Mouse (Mus musculus): ENCODE data around the gene Unc13a.

The Unc13a gene

DNA sequence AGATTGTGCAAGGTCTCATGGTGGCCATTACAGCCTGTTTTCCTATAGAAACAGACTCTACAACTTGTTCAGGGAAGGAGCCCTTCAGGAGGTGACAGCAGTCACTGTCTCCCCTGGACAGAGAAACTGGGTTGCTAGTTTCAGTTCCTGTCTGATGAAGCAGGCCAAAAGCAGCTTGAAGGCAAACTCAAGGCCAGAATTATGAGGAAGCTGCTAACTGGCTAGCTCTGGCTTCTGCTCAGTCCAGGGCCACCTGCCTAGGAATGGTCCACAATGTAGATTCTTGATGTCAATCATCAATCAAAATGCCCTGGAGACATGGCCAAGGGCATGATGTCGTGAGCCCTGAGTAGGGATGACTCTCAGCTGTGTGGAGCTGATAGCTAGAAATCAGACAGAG, 46.5 kb downstream of the Unc13a start:
- no peak for DNase-seq (ENCODE audit: low spot score)

DNA sequence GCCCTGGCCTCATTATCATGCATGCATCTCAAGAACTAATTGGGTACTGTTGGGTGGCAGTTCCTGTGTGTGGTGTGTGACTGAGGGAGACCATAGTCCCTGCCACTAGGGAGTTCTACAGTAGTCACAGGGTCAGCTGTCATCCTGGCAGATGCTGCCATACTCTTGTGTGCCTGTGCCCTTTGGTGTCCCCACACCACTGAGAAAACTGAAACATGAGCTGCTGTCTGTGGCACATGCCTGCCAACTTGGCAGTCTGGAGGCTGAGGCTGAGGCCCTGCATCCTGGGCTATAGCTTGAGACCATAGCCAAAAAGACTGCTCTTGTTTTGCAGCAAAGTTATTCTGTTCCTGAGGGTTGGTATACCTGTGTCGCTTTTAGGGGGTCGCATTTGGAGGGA, 51.8 kb downstream of the Unc13a start:
- no peak for DNase-seq (ENCODE audit: low spot score)

DNA sequence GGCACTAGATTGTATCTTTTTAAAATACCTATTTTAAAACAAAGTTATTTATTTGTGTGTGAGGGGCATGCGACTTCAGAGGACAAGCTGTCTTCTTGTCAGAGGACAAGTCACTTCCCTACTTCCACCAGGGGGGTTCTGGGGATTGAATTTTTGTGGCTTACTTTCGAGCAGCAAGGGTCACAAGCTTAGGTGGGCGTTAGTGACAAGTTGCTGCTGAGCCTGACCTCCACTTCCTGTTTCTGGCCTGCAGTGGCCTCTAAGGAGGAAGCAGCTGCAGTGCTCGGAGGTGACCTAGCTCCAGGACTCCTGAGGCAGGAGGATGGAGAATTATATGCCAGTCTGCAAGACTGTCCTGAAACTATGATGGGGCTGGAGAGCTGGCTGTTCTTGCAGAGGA, 58.1 kb downstream of the Unc13a start:
- DNase-seq (ENCODE audit: low spot score) = no peak

DNA sequence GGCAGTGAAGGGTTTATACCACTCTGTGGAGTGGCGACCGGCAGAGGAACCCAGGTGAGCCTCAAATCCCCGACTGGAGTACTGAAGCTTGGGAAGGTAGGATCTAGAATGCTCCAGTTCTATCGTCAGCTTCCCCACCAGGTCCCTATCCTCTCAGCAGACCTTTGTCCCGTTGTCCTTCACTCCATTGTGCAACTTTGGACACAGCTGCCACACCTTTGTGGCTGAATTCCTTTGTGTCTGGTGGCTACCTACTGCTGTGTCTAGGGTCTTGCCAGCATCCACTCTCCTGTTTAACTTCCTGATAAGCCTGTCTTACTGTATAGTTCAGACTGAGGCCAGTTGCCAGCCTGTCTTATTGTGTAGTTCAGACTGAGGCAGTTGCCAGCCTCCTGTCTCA, 59.4 kb downstream of the Unc13a start:
- DNase-seq (ENCODE audit: low spot score) = no peak

DNA sequence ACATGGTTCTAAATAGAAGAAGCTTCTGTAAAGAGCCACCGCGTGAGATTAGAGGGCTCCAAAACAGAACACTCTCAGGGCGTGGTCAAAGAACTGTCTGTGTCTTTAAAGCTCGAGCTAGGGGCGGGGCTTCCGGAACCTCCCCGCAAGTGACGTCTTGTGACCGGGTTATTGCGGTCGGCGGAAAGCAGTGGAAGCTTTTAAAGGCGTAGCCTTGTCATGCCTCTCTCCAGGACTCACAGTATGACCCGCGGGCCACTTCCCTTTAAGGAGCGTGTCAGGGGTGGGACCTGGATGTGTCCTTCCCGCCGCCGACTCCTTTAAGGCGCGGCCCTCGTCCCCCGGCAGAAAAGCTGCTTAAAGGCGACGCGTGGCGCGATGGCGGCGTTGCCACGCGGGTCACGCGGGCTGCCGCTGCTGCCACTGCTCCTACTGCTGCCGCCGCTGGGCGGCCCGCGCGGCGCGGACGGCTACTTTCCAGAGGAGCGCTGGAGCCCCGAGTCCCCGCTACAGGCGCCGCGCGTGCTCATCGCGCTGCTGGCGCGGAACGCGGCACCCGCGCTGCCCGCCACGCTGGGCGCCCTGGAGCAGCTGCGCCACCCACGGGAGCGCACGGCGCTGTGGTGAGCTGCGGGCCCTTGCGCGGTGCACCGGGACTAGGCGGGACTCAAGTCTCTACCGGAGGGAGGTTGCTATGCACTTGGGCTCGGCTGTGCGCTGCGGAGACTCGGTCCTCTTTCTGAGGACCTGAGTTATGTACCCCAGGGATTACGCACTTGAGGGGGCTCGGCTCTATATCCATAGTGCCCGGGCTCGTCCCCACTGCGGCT, 60.5 kb downstream of the Unc13a start, which contains the start of gene Colgalt1:
Gene Colgalt1 (plus strand): TSS at position 177 of the 830 bp plus-strand sequence.
- DNase-seq (ENCODE audit: low spot score) = peak; percentile 80

DNA sequence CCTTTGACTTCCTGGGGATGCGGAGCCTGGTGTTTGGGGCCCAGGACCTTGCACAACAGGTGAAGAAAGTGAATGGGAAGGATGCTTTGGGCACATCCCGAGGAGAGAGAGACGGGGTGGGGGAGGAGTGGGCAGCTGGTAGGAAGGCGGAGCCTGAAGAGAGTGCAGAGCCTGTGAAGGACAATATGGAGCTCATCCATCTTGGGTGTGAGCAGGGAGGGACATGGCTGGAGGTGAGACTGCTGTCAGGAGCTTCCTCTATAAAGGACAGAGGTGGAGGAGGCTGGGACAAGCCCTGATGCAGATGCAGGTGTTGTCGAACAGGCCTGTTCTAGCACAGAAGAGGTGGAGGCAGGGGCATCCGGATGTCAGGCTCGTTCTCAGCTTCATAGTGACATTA, 67.5 kb downstream of the Unc13a start:
- DNase-seq (ENCODE audit: low spot score) = no peak

DNA sequence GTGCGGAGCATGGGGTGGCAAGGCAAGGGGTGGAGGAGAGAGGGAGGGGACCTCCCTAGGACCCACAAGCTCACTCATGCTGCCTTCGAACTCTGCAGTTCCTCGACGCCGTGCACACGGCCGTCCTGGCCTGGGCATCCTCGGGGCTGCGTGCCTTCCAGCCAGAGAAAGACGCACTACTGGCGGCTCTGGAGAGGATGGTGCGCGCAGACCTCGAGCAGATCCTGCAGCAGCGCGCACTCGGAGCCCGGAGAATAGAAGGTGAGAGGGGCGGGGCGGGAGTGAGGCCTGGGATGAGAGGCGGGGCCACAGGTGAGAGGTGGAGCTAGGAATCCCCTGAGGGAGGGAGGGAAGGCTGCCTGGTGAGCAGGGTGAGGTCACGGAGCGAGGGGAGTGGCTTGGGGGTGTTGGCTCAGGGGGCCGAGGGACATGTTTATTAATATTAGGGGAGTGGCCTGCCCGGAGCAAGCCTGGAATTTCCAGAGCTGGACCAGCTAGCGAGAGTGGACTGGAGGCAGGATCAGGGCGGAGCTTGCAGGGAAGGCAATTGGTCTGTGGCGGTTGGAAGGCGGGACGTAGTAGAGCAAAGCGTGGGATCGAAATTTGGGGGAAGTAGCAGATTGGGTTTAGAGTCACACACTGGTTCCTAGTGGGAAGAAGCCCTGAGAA, 68.8 kb downstream of the Unc13a start:
- peak; percentile 45 for DNase-seq (ENCODE audit: low spot score)

DNA sequence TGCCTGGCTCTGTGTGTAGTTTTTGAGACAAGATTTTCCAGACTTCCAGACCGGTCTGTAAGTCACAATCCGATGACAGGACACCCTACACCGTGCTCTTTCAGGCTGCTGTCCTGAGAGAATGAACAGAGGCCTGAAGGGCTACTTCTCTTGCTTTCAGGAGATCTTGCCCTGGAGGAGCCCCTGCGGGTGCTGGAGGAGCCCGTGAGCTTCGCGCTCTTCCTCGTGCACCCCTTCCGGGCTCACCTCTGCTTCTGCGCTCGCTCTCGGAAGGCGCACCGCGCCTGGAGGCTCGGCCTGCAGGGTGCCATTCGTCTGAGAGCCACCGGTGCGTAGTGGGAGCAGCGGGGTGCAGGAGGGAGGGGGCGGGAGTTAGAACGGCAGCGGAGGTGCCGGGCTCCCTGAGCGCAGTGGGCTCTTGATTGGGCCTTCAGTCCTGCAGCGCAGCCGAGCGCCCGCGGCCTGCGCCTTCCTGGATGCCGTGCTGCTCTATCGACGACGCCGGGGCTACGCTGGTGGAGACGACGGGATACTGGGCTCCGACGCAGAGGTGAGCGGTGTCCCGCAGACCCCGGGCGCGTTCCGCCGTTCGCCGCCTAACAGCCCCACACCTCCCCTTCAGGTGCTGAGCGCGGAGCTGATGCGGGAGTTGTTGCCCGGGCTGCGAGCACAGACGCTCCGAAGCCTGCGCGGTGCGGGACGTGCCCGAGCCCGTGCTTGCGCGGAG, 69.5 kb downstream of the Unc13a start:
- DNase-seq (ENCODE audit: low spot score) = no peak

DNA sequence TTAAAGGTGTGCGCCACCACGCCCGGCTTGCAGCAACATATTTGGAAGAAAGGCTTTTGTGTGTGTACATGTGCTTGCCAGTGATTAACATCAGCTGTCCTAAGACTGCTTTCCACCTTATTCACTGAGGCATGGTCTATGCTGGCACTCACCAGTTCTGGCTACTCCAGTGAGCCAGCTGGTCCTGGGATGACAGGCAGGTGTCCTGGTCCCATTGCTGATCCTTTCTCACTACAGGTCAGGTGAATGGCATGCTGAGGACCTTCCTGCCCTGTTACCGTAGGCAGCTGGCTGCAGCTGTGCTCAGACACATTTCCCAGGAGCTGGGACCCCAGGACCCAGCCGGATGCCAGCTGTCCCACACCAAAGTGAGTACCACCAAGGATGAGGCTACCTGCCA, 72.7 kb downstream of the Unc13a start:
- no peak for DNase-seq (ENCODE audit: low spot score)

DNA sequence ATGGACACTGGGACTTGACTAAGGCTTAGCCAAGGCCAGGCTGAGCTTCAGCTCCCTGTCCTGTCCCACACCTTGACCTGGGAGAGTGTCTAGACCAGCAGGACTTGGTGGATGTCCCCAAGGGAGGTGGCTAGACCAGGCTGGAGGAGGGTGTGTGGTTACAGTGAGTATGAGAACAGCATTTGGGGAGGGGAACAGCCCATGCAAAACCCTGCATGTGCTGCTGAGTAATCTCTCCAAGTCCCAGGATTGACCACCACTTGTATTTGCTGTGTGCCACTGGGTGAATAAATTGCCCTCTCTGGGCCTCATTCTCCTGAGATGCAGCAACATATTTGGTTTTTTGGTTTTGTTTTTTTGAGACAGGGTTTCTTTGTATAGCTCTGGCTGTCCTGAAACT, 73.2 kb downstream of the Unc13a start:
- DNase-seq (ENCODE audit: low spot score) = no peak

DNA sequence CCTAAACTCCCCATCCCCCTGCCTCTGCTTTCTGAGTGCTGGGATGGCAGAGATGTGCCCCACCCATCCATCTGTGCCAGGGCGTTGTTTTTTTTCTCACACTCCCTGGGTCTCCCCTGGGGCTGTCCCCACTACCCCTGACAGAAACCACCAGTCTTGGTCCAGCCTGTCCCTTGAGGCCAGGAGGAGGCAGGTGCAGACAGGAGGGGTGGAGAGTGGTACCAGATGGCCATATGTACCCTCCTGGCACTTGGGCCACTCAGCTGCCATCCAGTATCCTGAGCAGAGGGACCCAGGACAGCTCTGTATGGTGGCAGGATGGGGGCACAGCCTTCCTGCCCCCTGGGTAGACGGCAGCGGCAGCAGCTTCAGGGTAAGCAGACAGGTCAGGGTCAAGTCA, 74.1 kb downstream of the Unc13a start, which contains the start of gene Fam129c:
Gene Fam129c (plus strand): TSS at position 198 of the 400 bp plus-strand sequence.
- DNase-seq (ENCODE audit: low spot score) = no peak

DNA sequence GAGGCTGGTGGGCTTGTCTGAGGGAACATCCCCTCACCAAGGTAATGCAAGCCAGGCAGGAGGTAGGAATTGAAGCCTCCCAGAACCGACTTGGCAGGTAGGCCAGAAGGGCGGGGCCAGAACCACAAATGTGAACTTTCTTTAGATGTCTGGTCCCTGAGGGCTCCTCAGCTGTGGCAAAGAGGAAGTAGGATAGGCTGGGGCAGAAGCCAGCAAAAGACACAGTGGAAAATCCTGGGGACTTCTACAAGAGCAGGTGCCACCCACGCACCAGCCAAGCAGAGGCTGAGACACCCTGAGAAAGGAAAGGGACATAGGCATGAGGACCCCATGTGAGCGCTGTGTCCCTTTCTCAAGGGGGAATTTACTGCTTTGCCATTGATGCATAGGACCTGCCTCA, 74.8 kb downstream of the Unc13a start:
- DNase-seq (ENCODE audit: low spot score) = no peak

DNA sequence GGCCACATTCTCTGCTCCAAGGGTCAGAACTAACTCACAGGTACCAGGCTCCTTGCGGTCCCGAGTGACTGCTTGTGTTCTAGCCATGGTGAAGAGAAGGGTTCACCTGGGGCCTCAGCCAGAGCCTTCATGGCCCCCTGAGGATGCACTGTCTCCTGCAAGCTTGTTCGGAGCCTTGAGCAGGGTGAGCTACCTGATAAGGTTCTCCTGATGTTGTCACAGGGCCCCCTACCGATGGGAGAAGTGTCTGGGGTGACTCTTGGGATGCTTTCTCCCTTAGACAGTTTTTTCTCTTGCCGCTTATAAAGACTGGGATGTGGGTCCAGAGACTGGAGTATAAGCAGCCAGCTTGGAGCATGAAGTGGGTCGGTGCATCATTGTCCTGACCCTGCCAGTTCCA, 75.2 kb downstream of the Unc13a start:
- DNase-seq (ENCODE audit: low spot score) = no peak

DNA sequence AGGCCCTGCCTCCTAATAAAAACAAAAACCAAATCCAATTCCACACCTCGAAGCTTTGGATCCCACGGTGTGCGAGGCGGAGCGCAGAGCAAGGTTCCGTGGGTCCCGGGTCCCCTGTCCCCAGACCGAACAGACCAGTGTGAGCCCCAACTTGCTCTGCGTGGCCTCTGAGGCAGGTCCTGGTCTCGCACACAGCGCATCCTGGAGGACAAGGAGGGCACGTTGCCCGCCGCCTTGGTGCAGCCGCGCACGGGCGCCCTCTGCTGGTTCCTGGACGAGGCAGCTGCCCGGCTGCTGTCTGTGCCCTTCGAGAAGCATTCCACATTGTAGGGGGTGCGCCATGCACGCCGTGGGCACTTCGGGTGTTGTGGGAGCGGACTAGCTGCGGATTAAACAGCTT, 75.7 kb downstream of the Unc13a start:
- DNase-seq (ENCODE audit: low spot score) = peak; percentile 65

DNA sequence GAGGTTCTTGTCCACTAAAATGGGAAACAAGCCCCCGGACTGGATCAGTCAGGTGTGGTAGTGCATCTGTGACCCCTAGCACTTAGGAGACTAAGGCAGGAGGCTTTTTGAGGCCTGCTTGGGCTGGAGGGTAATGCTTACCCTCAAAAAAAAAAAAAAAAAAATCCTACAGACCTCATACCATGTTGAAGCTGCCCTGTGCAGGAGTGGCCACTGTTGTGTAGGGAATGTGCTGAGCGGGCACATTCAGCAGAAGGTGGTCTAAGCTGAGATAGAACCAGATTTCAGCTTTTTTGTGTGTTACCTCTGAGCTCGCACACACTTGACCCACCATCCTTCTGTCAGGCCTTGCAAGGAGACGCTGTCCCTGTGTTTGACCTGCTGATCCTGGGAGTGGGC, 77.2 kb downstream of the Unc13a start:
- DNase-seq (ENCODE audit: low spot score) = no peak

DNA sequence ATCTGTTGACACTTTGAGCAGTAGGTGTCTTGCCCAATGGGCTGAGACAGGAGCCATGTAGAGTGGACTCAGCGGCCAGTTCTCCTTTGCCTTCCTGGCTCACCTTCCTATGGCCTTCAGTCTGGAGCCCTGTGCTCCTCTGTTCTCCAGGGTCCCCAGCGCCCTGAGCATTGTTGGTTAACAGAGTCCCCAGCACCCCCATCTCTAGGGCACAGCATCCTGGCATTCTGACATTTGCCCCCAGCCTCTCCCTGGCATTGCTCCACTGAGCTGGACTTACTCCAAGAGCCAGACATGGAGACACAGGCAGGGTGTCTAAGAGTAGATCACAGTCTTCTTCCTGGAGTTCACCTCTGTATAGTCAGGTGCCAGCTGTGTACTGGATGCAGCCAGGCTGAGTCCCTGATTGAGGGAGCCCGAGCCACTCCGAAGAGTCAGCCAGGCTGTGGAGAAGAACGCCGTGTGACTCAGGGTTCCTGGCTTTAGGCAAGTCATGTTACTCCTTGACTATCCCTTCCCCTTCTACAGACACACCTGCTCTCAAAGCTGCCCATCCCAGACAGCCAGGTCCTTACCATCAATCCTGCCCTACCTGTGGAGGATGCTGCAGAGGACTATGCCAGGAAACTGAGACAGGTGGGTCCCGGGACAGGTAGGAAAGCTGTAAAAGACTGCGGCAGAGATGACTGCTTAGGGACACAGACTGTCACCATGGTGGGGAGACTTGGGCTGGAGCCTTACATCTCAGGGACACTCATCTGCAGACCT, 77.8 kb downstream of the Unc13a start:
- no peak for DNase-seq (ENCODE audit: low spot score)

DNA sequence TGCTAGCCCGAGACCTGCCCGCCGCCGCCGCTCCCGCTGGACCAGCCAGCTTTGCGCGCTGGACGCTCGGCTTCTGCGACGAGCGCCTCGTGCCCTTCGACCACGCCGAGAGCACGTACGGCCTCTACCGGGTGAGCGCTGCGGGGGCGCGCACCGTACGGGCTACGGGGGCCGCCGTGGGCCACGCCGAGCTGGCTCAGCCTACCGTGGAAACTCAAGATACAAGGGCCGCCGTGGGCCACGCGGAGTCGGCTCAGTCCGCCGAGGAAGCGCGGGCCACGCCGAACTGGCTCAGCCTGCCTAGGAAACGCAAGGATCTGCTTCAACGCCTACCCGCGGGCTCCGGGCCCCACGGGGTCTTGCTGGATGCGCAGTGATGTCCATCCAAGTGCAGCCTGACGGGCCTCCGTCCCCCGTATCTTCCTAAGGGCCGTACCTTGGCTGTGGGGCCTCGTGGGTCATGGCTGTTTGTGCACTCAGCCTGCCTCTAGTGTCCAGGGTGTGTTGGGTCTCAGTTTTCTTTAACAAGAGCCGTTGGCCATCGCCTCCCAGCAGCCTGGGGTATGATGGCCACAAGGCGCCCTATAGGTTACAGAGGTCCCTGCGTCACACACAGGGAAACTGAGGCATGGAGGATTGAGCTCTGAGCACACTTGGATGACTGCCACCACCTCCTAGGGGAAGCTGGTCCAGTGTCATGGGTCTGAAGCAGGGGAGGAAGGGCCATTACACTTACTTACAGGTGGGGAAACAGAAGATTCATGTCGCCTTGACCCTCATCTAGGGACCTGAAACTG, 79.0 kb downstream of the Unc13a start:
- no peak for DNase-seq (ENCODE audit: low spot score)

DNA sequence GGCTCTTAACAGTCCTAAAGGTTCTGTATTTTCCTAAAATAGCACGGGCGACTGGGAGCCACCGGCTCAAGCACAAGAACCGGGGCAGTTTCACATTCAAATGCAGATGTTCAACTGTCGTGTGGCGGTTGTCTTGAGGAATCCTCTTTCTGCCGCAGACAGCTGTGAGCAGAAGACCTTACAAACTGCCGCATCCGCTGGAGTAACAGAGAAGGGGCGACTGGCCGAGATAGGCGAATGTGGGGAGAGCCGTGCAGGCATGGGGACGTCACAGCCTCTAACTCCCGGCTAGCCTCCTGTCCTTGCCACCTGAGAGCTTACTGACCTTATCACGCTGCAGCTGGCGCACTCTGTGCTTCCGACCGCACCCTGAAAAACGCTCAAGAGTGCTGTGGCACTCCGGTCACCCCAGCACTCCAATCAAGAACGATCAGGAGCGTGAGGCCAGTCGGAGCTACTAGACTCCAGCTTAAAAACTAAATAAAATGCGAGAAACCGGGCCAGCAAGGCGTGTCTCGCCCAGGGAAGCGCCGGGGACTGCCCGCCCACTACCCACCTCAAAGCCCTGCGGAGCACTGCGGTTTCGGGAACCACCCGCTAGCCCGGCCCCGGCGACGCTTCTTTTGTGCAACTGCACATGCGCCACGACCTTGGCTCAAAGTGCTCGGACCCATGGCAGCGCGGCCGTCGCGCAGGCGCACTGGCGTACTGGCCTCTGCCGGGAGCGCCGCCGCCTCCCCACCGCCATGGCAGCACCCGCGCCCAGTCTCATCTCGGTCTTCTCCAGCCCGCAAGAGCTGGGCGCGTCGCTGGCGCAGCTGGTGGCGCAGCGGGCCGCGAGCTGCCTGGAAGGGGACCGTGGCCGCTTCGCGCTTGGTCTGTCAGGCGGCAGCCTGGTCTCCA, 79.8 kb downstream of the Unc13a start, which contains the start of gene Pgls:
Gene Pgls (plus strand): TSS at position 706 of the 903 bp plus-strand sequence.
- peak; percentile 85 for DNase-seq (ENCODE audit: low spot score)

DNA sequence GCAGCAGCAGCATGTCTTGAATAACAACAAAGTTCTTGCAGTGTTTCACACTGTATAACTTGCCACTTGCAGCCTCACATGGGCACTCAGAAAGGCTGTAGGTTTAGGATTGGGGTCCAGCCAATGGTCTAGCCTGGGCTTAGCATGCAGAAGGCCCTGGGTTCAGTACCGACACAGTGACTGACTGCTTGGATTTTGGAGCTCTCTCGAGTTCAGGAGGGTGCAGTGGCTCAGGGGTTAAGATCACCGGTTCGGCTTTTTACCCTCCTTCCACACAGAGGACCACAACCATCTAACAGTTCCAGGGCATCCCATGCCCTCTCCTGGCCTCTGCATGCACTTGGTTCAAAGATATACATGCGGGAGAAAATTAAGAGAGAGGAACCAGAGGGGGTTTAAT, 80.5 kb downstream of the Unc13a start:
- DNase-seq (ENCODE audit: low spot score) = no peak

DNA sequence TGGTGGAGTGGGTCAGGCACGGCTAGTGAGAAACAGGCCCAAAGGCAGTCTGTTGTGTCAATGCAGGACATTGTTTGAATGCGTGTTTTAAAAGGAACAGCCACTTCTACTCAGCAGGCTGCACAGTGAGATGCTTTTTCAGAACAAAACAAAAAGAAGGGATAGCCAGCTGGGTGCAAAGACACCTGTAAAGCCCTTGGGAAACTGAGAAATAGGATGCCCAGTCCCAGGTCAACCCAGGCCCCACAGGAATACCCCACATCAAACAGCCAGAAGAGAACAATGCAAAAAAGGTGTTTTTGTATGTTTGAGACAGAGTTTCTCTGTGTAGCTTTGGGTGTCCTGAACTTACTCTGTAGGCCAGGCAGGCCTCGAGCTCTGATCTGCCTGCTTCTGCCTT, 82.8 kb downstream of the Unc13a start:
- DNase-seq (ENCODE audit: low spot score) = no peak

Measured in urinary bladder, postnatal 10 days (tissue).